Mouse (Mus musculus): ENCODE measurements at regions not wholly inside any gene's neighbourhood (a gene's known extent, or its start where the extent isn't known, plus 50 kb on each side); places are given as distances from the start of the nearest gene placed in this dataset.

DNA sequence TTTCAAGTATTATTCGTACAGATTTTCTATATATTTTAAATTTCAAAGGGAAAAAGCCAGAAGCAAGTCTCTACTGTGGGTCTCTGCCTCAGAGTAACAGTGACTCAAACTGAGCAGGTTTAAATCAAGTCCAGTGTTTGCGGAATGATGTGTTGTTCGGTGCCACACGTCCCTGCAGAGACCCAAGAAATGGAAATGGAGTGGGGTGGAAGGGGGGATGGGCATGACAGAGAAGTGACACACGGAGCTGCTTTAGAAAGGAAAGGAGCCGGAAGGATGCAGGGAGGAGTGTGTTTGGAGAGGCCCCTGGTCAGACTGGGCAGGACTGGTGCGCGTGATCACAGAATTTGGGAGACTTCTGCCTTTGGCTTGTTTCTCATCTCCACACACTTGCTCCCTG, 60.5 kb upstream of the Ralgps2 start:
- no peak for TF ChIP-seq CTCF (IDR thresholded peaks at IDR 0.05; ENCODE audit: borderline replicate concordance, extremely low read depth, insufficient read depth, insufficient read length)
- no peak for TF ChIP-seq POLR2A (IDR thresholded peaks at IDR 0.05; ENCODE audit: borderline replicate concordance, extremely low read depth, insufficient read depth, insufficient read length, poor library complexity, severe bottlenecking)

All from brain, embryonic 14.5 days (tissue).